Mouse (Mus musculus) CD4-positive, CD25-positive, alpha-beta regulatory T cell, adult 4 months (primary cell): ENCODE measurements at regions not wholly inside any gene's neighbourhood (a gene's known extent, or its start where the extent isn't known, plus 50 kb on each side); places are given as distances from the start of the nearest gene placed in this dataset.

ENCODE experiments used
- ATAC-seq: one replicate; pipeline ENCODE4 v1.8.0; 2017

GRCm38 (mm10) chr6:71012436-71012822 is 56.1 kb downstream of the Foxi3 start:
- no peak for ATAC-seq

DNA sequence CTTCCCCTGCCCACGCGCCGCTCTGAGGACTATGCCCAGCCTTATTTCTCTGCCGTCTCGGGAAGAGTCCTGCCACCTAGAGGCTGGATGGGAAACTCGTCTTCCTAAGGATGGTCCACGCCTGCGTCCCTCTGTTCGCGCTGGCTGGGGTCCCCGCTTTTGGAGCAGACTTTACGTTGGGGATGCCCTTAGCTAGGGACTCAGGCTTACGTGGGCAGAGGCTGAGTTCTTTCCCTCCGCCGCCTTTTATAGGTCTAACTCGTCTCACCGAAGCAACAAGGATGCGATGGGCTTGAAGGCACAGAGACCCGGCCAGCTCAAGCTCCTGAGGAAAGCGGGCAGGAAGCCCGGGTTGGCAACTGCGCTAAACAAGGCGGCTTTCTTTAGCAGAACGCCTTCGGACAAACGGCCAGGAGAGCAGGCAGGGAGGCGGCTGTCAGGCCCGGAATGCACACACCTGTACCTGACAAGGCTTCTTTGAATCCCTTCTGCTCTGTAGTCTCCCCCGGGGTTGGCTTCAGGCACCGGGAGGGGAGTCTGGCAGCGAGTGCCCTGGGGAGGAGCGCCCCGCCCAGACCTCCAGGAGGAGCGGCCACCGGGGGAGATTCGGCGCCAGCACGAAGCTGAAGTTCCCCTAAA is 56.6 kb downstream of the Foxi3 start:
- ATAC-seq, result no peak

GRCm38 (mm10) chr6:71016388-71016787 is 60.1 kb downstream of the Foxi3 start:
- ATAC-seq, result no peak

- ATAC-seq, result no peak
Measured at GRCm38 (mm10) chr6:71021353-71021752, 65.0 kb downstream of the Foxi3 start.

- no peak for ATAC-seq
Measured at GRCm38 (mm10) chr6:71025472-71025871, 69.1 kb downstream of the Foxi3 start.

DNA sequence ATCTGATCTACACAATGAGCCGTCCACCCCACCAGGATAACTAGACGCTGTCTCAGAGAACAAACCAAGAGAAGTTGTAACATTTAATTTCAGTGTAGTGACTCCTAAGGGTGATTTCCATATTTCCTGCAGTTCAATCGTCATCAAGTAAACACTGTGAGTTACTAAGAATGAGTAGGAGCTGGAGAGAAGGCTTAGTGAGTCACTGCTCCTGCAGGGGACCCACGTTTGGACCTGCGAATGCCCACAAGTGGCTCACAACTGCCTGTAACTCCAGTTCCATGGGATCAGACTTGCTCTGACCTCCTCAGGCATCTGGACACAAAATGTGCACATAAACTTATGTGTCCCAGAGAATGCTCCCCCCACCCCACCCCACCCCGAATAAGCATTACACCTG is 73.3 kb downstream of the Foxi3 start:
- no peak for ATAC-seq

- ATAC-seq, result no peak
Measured at GRCm38 (mm10) chr6:71030541-71030940, 74.2 kb downstream of the Foxi3 start.

- no peak for ATAC-seq
Measured at GRCm38 (mm10) chr6:71044241-71044640, 87.9 kb downstream of the Foxi3 start.

DNA sequence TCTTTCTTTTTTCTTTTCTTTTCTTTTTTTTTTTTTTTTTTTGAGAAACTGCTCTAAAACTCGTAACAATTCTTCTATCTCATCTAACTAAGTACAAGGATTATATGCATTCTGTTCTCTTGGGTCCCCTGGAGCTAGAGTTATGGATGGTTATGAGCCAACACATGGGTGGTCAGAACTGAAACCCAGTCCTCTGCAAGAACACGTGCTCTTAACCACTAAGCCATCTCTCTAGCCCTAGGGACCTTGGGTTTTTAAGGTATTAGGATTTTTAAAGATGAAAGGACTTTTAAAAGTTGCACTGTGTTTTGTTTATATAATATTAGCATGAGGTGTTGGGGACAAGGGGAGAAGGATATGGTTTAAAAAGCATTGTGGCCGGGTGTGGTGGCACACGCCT is 88.9 kb downstream of the Foxi3 start:
- ATAC-seq, result no peak

DNA sequence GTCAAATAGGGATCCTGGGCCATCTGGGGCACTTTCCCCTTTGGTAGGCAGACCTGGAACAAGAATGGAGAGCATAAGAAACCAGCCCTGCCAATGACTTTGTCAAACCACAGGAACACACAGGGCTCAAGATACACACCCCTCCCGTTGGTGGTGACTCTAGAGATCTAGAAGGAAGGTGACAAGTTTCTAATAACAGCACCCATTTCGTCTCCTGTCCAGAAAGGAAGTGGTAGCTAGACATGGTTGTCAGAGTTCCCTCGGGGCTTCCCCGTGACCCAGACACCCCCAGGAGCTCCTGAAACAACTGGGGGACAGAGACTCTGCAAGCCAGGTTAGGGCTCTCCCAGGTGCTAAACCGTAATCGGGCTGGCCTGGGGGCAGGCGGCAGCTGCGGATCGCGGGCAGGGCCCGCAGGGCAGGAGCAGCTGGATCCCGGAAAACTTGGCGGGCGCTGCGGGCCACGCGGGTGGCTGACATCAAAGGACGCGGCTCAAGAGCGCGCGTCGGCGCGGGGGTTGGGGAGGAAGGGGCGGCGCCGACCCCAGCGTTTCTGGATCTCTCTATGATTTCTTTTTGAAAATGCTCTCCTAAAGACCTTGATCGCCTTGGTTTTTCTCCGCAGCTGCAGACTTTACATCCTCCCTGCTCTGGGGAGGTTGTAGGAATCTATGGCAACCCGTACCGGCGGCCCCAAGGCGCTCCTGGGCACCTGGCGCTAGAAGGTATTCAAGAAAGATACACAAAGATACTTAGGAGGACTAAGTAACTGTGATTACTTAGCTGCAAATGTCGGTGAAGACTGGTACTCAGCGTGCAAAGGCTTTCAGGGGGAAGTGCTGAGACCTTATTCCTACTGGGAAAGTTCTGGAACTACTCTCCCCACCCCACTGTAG is 92.1 kb downstream of the Foxi3 start:
- ATAC-seq, result peak; percentile 70

DNA sequence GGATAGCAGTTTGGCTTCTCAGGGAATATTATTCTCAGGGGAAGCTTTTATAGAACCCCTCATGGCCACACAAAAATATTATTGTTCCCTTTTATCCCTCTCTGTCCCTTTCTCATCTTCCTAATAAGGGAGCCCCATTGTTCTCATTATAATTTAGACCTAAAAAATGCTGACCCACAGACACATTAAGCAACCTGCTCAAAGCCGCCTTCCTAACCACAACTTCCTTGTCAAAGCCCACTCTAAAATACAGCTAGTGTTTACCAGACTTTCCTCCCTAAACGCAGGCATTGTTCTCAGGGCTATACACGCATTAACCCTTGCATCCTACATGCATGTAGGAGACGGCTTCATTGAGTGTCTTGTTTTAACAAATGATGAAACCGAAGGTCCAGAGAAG is 93.9 kb downstream of the Foxi3 start:
- no peak for ATAC-seq

GRCm38 (mm10) chr6:71050754-71051213 is 93.5 kb downstream of the Thnsl2 start:
- no peak for ATAC-seq

- ATAC-seq, result no peak
Measured at GRCm38 (mm10) chr6:71057209-71057858, 86.9 kb downstream of the Thnsl2 start.

DNA sequence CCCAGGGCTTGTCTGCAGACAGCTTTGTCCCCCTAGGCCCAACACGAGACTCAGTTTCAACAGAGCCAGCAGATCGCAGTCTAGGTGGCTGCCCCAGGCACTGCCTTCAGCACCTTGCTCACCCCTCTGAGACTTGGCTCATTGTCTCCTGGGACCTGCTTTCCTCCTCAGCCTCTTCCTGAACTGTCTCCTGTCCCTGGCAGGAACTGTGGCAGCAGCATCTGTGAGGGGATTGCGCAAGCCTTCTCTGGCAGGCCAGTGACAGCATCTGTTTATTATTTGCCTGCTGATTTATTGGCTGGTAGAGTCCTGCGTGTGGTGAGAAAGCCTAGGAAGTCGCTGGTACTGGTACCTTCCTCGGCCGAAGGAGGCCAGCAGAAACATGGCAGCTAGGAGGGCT is 84.1 kb downstream of the Thnsl2 start:
- ATAC-seq, result no peak

GRCm38 (mm10) chr6:71062980-71063379 is 81.3 kb downstream of the Thnsl2 start:
- no peak for ATAC-seq

DNA sequence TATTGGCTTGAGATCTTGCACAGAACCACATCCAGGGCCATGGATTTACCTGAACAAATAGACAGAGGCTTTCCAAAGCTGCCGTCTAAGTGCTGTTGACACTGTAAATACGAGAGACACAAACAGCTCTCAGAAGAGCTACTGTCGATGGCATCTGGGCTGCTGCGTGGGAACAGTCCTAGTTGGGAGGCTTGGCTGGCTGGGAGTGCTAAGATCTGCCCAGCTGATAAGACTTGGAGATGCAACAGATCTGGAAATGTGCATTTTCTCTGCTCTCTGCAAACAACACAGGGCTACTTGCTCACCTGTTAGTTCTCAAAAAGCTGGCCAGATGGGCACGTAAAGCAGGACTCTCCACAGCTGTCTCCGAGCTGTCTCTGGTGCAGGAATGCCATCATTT is 78.8 kb downstream of the Thnsl2 start:
- ATAC-seq, result no peak

DNA sequence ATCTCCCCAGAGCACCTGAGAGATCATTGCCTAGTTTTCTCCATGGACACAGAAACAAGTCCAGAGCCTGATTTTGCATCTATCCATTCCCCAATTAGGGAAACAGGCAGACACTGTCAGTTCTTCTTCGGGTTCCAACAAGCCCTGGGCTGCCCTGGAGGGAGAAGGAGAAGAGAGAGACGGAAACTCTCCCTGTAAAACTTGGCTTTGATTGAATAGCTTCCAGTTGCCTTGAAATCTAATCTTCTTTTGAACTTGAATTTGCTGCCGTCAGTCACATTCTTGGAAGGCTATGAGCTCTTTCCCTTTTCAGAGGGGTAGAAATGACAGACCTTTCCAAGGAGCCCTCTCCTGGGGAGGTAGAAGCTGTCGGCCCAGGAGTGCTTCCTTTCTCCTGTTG is 75.0 kb downstream of the Thnsl2 start:
- ATAC-seq, result no peak

DNA sequence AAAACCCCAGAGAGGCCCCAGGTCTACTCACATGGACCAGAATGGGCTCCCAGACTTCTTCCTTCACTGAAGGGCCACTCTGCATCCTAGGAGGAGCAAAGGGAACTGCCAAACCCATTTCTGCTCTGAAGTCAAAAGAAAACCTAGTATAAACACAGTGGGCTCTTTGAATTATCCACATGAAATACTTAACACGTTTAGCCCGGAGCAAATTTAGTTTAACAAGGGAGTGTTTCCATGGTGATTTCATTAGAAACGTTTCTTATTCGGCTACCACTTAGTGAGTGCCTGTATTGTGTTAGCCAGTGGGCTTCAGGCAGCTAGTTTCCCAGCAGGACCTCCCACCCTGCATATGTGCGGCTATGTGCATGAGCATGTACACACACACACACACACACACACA is 69.4 kb downstream of the Thnsl2 start:
- ATAC-seq, result no peak
